Mouse (Mus musculus): Measurements from ENCODE around the gene Slc46a1.
A peak's percentile ranks its signal among the peaks of the same experiment; 100 is the strongest.

Gene Slc46a1

GRCm38 (mm10) chr11:78502909-78503650 is 37.6 kb downstream of the Slc46a1 start, which contains the start of gene Sebox:
TSS of gene Sebox (plus strand) at chr11:78503447.
- DNase-seq (ENCODE audit: low spot score) = no peak

- DNase-seq (ENCODE audit: low spot score) = no peak
Measured at GRCm38 (mm10) chr11:78505430-78505829, 39.9 kb downstream of the Slc46a1 start.

- DNase-seq (ENCODE audit: low spot score) = no peak
Measured at GRCm38 (mm10) chr11:78509148-78509547, 43.7 kb downstream of the Slc46a1 start.

- peak; percentile 78 for DNase-seq (ENCODE audit: low spot score)
Measured at GRCm38 (mm10) chr11:78512025-78512957, 46.8 kb downstream of the Slc46a1 start, which contains the start of the genes Tmem199 and Poldip2. TSS of gene Tmem199 (minus strand) at chr11:78512172. TSS of gene Poldip2 (plus strand) at chr11:78512193.

- DNase-seq (ENCODE audit: low spot score) = no peak
Measured at GRCm38 (mm10) chr11:78513106-78513790, 47.8 kb downstream of the Slc46a1 start.

- no peak for DNase-seq (ENCODE audit: low spot score)
Measured at GRCm38 (mm10) chr11:78515549-78516325, 50.2 kb downstream of the Slc46a1 start.

- no peak for DNase-seq (ENCODE audit: low spot score)
Measured at GRCm38 (mm10) chr11:78518931-78519330, 53.4 kb downstream of the Slc46a1 start.
